Mouse (Mus musculus) limb, embryonic 14.5 days (tissue): ENCODE measurements around the gene Slc6a9. TPM values are rescaled to one million over a fixed set of nuclear protein-coding genes. Genes with fewer than 3 reads are reported as not detected.

ENCODE experiments used
- ATAC-seq: fragments of 200-750 bp; cut with Nextera tagmentation; 2 replicates; pipeline ENCODE4 v1.8.0; 2017; ENCODE audit warnings: low read depth, moderate number of reproducible peaks, moderate TSS enrichment; ENCODE audit not compliant: low FRiP score
- DNase-seq: peaks from one replicate; pipeline ENCODE4 v3.0.0-alpha.2; 2015; ENCODE audit warnings: low spot score
- H3K27ac ChIP-seq: fragments of 300-500 bp; sonication (generic); replicated peaks from 2 replicates; pipeline ENCODE4 v1.5.1; 2014; ENCODE audit warnings: low read depth, mild to moderate bottlenecking, low read length, moderate library complexity, mixed read lengths
- H3K27me3 ChIP-seq: fragments of 300-500 bp; sonication (generic); 2 replicates; pipeline ENCODE4 v1.6.1; 2014; ENCODE audit warnings: low read length, mixed read lengths; ENCODE audit not compliant: control insufficient read depth, insufficient read depth
- H3K36me3 ChIP-seq: fragments of 300-500 bp; sonication (generic); 2 replicates; pipeline ENCODE4 v1.6.1; 2014; ENCODE audit warnings: mild to moderate bottlenecking, low read length, moderate library complexity, mixed read lengths; ENCODE audit not compliant: control insufficient read depth, insufficient read depth
- H3K4me1 ChIP-seq: fragments of 300-500 bp; sonication (generic); 2 replicates; pipeline ENCODE4 v1.6.1; 2014; ENCODE audit warnings: antibody characterized with exemption, low read length, mixed read lengths; ENCODE audit not compliant: control insufficient read depth, insufficient read depth
- H3K4me2 ChIP-seq: fragments of 300-500 bp; sonication (generic); replicated peaks from 2 replicates; pipeline ENCODE4 v1.6.1; 2014; ENCODE audit warnings: low read depth, mild to moderate bottlenecking, low read length, moderate library complexity; ENCODE audit not compliant: severe bottlenecking
- H3K4me3 ChIP-seq: fragments of 300-500 bp; sonication (generic); replicated peaks from 2 replicates; pipeline ENCODE4 v1.5.1; 2014; ENCODE audit warnings: low read length
- H3K9ac ChIP-seq: fragments of 300-500 bp; sonication (generic); 2 replicates; pipeline ENCODE4 v1.6.1; 2014; ENCODE audit warnings: mild to moderate bottlenecking, low read depth, low read length, moderate library complexity; ENCODE audit not compliant: severe bottlenecking
- H3K9me3 ChIP-seq: fragments of 300-500 bp; sonication (generic); 2 replicates; pipeline ENCODE4 v1.6.1; 2016; ENCODE audit warnings: low read length; ENCODE audit not compliant: control insufficient read depth
- POLR2A ChIP-seq: fragments of 200-500 bp; IDR thresholded peaks from 2 replicates; pipeline ENCODE4 v1.8.0; 2012; ENCODE audit warnings: inconsistent platforms, mild to moderate bottlenecking, moderate library complexity, borderline replicate concordance; ENCODE audit not compliant: insufficient read depth, insufficient read length; ENCODE audit errors: extremely low read depth
- WGBS: fragments of 180-500 bp; shearing (Covaris S2); extraction: QIAGEN DNeasy Blood & Tissue Kit; methylation state at CpG from one replicate; pipeline ENCODE4 v1.1.7; 2014; 5-methylcytosine and 5-hydroxymethylcytosine counted together
- polyA plus RNA-seq, 2 experiments: library from polyadenylated mRNA; depleted of rRNA in 1 of 2; stranded (reverse) in 1 of 2; unstranded in 1 of 2; fragments of >200 nt; fragmentation: Nextera tagmentation in 1 of 2; extraction: Ambion mirVana in 1 of 2; gene quantifications; 2 replicates each; pipeline versions ENCODE4 v1.2.1 to v1.2.3; 2012 to 2014

Slc6a9 gene
- polyA plus RNA-seq, 2 experiments = 9.7 to 30.1 TPM

DNA sequence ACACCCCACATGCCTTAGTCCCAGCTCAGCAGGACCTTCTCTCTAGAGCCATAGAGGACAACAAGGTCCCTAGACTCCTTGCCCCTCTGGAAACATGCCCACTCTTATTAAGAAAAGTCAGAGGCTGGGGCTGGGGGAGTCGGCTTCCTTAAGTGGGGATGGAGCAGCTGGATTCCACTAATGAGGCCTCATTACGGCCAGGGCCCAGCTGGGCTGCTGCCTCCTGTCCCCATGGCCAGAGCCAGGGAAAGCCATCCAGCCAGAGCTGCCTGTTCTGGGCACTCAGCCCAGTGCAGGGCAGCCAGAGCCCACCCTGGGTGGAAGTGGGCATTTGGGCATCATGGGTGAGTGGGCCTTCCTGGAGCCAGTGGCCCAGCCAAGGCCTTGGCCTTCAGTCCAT is 12.7 kb downstream of the Slc6a9 start:
- no peak for TF ChIP-seq POLR2A
- 18% methylated on average over 2 of the region's 2 CpGs for WGBS
- no peak overlapping the region for H3K9ac ChIP-seq
- DNase-seq = no peak
- no peaks in the 10 kb centered on the region for H3K4me1 ChIP-seq
- peaks cover 21% of the 10 kb centered on the region for H3K36me3 ChIP-seq
- H3K4me3 ChIP-seq = no peak overlapping the region
- ATAC-seq = no peak
- no peak overlapping the region for H3K4me2 ChIP-seq
- no peaks in the 10 kb centered on the region for H3K9me3 ChIP-seq
- H3K27ac ChIP-seq = no peak overlapping the region
- H3K27me3 ChIP-seq = no peaks in the 10 kb centered on the region

- WGBS = 61% methylated on average over 17 of the region's 17 CpGs
- H3K27ac ChIP-seq = no peak overlapping the region
These were observed 14.8 kb downstream of the Slc6a9 start for GRCm38 (mm10) chr4:117849063-117849462.

GRCm38 (mm10) chr4:117849506-117849905 is 15.2 kb downstream of the Slc6a9 start:
- Histone ChIP-seq H3K4me2 (no peak overlapping the region), H3K27me3 (no peaks in the 10 kb centered on the region), H3K27ac (no peak overlapping the region), H3K4me3 (no peak overlapping the region), H3K4me1 (no peaks in the 10 kb centered on the region), H3K36me3 (peaks cover 15% of the 10 kb centered on the region), H3K9me3 (no peaks in the 10 kb centered on the region), H3K9ac (no peak overlapping the region)
- TF ChIP-seq POLR2A = no peak
- ATAC-seq (no peak), DNase-seq (no peak)
- 81% methylated on average over 5 of the region's 5 CpGs for WGBS

More at GRCm38 (mm10) chr4:117849063-117849462, 14.8 kb downstream of the Slc6a9 start:
- Histone ChIP-seq H3K36me3 (peaks cover 15% of the 10 kb centered on the region), H3K4me2 (no peak overlapping the region), H3K4me3 (no peak overlapping the region), H3K4me1 (no peaks in the 10 kb centered on the region), H3K9me3 (no peaks in the 10 kb centered on the region), H3K9ac (no peak overlapping the region), H3K27me3 (no peaks in the 10 kb centered on the region)
- ATAC-seq = no peak
- no peak for DNase-seq
- no peak for TF ChIP-seq POLR2A

- Histone ChIP-seq H3K27me3 (no peaks in the 10 kb centered on the region), H3K9ac (no peak overlapping the region), H3K4me2 (no peak overlapping the region), H3K36me3 (peaks cover 15% of the 10 kb centered on the region), H3K4me3 (no peak overlapping the region), H3K9me3 (no peaks in the 10 kb centered on the region), H3K4me1 (no peaks in the 10 kb centered on the region), H3K27ac (no peak overlapping the region)
- 76% methylated on average over 7 of the region's 7 CpGs for WGBS
- no peak for TF ChIP-seq POLR2A
- no peak for ATAC-seq
- DNase-seq = no peak
These were observed 15.9 kb downstream of the Slc6a9 start for GRCm38 (mm10) chr4:117850176-117850575.

GRCm38 (mm10) chr4:117850871-117851270 is 16.6 kb downstream of the Slc6a9 start:
- ATAC-seq = no peak
- H3K9me3 ChIP-seq = no peaks in the 10 kb centered on the region
- no peak overlapping the region for H3K27ac ChIP-seq
- no peaks in the 10 kb centered on the region for H3K4me1 ChIP-seq
- no peaks in the 10 kb centered on the region for H3K27me3 ChIP-seq
- no peak overlapping the region for H3K4me3 ChIP-seq
- DNase-seq = no peak
- no peak overlapping the region for H3K4me2 ChIP-seq
- no peak for TF ChIP-seq POLR2A
- WGBS = 73% methylated on average over 7 of the region's 7 CpGs
- no peak overlapping the region for H3K9ac ChIP-seq
- peaks cover 13% of the 10 kb centered on the region; the same call in 1 of the 2 replicates for H3K36me3 ChIP-seq
